Mouse (Mus musculus): ENCODE measurements around the gene Sos1.

- no peak for TF ChIP-seq CTCF (IDR thresholded peaks at IDR 0.05; ENCODE audit: low read depth)
- TF ChIP-seq EP300 (optimal IDR thresholded peaks at IDR 0.05) = no peak
These were observed 8.7 kb upstream of the Sos1 start for GRCm38 (mm10) chr17:80488918-80489317.
